Mouse (Mus musculus) liver, embryonic 14.5 days (tissue): ENCODE measurements around the gene Phip.

ENCODE experiments used
- CTCF ChIP-seq: IDR thresholded peaks from 2 replicates; pipeline ENCODE4 v1.5.1; 2016; ENCODE audit warnings: antibody characterized with exemption, low read depth, control low read depth
- EP300 ChIP-seq: IDR thresholded peaks from 2 replicates; pipeline ENCODE4 v1.6.1; 2016; ENCODE audit warnings: antibody characterized with exemption, low read depth

- TF ChIP-seq EP300 (no peak), CTCF (no peak)
Observed at GRCm38 (mm10) chr9:82952330-82952729, 23.0 kb downstream of the Phip start.
